Mouse (Mus musculus) CD4-positive, CD25-positive, alpha-beta regulatory T cell, adult 4 months (primary cell): ENCODE measurements around the gene Defb36. TPM values are rescaled to one million over a fixed set of nuclear protein-coding genes. Genes with fewer than 3 reads are reported as not detected.

Source experiments
- ATAC-seq: one replicate; pipeline ENCODE4 v1.8.0; 2017
- polyA plus RNA-seq, 2 experiments: library from polyadenylated mRNA; unstranded; fragments of 100-300 nt; shearing (Covaris generic); gene quantifications; one replicate each; pipeline ENCODE4 v1.2.1; 2017

Gene Defb36
- not detected for polyA plus RNA-seq

- no peak for ATAC-seq
Observed at GRCm38 (mm10) chr2:152604057-152604456, at the start of gene Defb36. Gene Defb36 (plus strand): TSS chr2:152604327.

- no peak for ATAC-seq
Observed at GRCm38 (mm10) chr2:152556655-152557054, 47.5 kb upstream of the Defb36 start.

- ATAC-seq: no peak
Observed at GRCm38 (mm10) chr2:152569038-152569437, 35.1 kb upstream of the Defb36 start, which contains the start of gene Gm17416. Gene Gm17416 (plus strand): TSS chr2:152569338.

- no peak for ATAC-seq
Observed at GRCm38 (mm10) chr2:152569881-152570280, 34.2 kb upstream of the Defb36 start.

GRCm38 (mm10) chr2:152570313-152570712 is 33.8 kb upstream of the Defb36 start:
- no peak for ATAC-seq

- ATAC-seq: no peak
Observed at GRCm38 (mm10) chr2:152572114-152572794, 31.9 kb upstream of the Defb36 start, which contains the start of gene Defb21. Gene Defb21 (plus strand): TSS chr2:152572744.

GRCm38 (mm10) chr2:152573484-152573883 is 30.6 kb upstream of the Defb36 start:
- no peak for ATAC-seq

GRCm38 (mm10) chr2:152580107-152580506 is 24.0 kb upstream of the Defb36 start, which contains the start of gene Defb19:
Gene Defb19 (minus strand): TSS chr2:152580312.
- no peak for ATAC-seq

- no peak for ATAC-seq
Observed at GRCm38 (mm10) chr2:152580612-152581011, 23.5 kb upstream of the Defb36 start.

GRCm38 (mm10) chr2:152586926-152587560 is 17.1 kb upstream of the Defb36 start:
- no peak for ATAC-seq

- no peak for ATAC-seq
Observed at GRCm38 (mm10) chr2:152588450-152588849, 15.7 kb upstream of the Defb36 start.

GRCm38 (mm10) chr2:152589021-152589420 is 15.1 kb upstream of the Defb36 start:
- ATAC-seq: no peak

- no peak for ATAC-seq
Observed at GRCm38 (mm10) chr2:152599299-152599698, 4.8 kb upstream of the Defb36 start, which contains the start of gene Defb45. Gene Defb45 (minus strand): TSS chr2:152599399.

GRCm38 (mm10) chr2:152600076-152600475 is 4.1 kb upstream of the Defb36 start:
- ATAC-seq: no peak

- ATAC-seq: no peak
Observed at GRCm38 (mm10) chr2:152601275-152601960, 2.7 kb upstream of the Defb36 start.

- no peak for ATAC-seq
Observed at GRCm38 (mm10) chr2:152607746-152608145, 3.6 kb downstream of the Defb36 start.

GRCm38 (mm10) chr2:152608719-152609118 is 4.6 kb downstream of the Defb36 start:
- no peak for ATAC-seq

- ATAC-seq: no peak
Observed at GRCm38 (mm10) chr2:152612193-152612592, 8.1 kb downstream of the Defb36 start.

- ATAC-seq: peak; percentile 58
Observed at GRCm38 (mm10) chr2:152615563-152615962, 11.4 kb downstream of the Defb36 start.

- ATAC-seq: no peak
Observed at GRCm38 (mm10) chr2:152616470-152616869, 12.3 kb downstream of the Defb36 start.

GRCm38 (mm10) chr2:152617374-152617773 is 13.2 kb downstream of the Defb36 start:
- no peak for ATAC-seq

GRCm38 (mm10) chr2:152620367-152621134 is 16.4 kb downstream of the Defb36 start:
- ATAC-seq: no peak

- ATAC-seq: no peak
Observed at GRCm38 (mm10) chr2:152622151-152622550, 18.0 kb downstream of the Defb36 start.
